Mouse (Mus musculus) limb, embryonic 14.5 days (tissue): ENCODE measurements around the gene Cplx1. TPM values are rescaled to one million over a fixed set of nuclear protein-coding genes. Genes with fewer than 3 reads are reported as not detected.

Experiments used
- ATAC-seq: fragments of 200-750 bp; cut with Nextera tagmentation; 2 replicates; pipeline ENCODE4 v1.8.0; 2017; ENCODE audit warnings: low read depth, moderate number of reproducible peaks, moderate TSS enrichment; ENCODE audit not compliant: low FRiP score
- DNase-seq: peaks from one replicate; pipeline ENCODE4 v3.0.0-alpha.2; 2015; ENCODE audit warnings: low spot score
- H3K27ac ChIP-seq: fragments of 300-500 bp; sonication (generic); replicated peaks from 2 replicates; pipeline ENCODE4 v1.5.1; 2014; ENCODE audit warnings: low read depth, mild to moderate bottlenecking, low read length, moderate library complexity, mixed read lengths
- H3K27me3 ChIP-seq: fragments of 300-500 bp; sonication (generic); 2 replicates; pipeline ENCODE4 v1.6.1; 2014; ENCODE audit warnings: low read length, mixed read lengths; ENCODE audit not compliant: control insufficient read depth, insufficient read depth
- H3K36me3 ChIP-seq: fragments of 300-500 bp; sonication (generic); 2 replicates; pipeline ENCODE4 v1.6.1; 2014; ENCODE audit warnings: mild to moderate bottlenecking, low read length, moderate library complexity, mixed read lengths; ENCODE audit not compliant: control insufficient read depth, insufficient read depth
- H3K4me1 ChIP-seq: fragments of 300-500 bp; sonication (generic); 2 replicates; pipeline ENCODE4 v1.6.1; 2014; ENCODE audit warnings: antibody characterized with exemption, low read length, mixed read lengths; ENCODE audit not compliant: control insufficient read depth, insufficient read depth
- H3K4me2 ChIP-seq: fragments of 300-500 bp; sonication (generic); replicated peaks from 2 replicates; pipeline ENCODE4 v1.6.1; 2014; ENCODE audit warnings: low read depth, mild to moderate bottlenecking, low read length, moderate library complexity; ENCODE audit not compliant: severe bottlenecking
- H3K4me3 ChIP-seq: fragments of 300-500 bp; sonication (generic); replicated peaks from 2 replicates; pipeline ENCODE4 v1.5.1; 2014; ENCODE audit warnings: low read length
- H3K9ac ChIP-seq: fragments of 300-500 bp; sonication (generic); 2 replicates; pipeline ENCODE4 v1.6.1; 2014; ENCODE audit warnings: mild to moderate bottlenecking, low read depth, low read length, moderate library complexity; ENCODE audit not compliant: severe bottlenecking
- H3K9me3 ChIP-seq: fragments of 300-500 bp; sonication (generic); 2 replicates; pipeline ENCODE4 v1.6.1; 2016; ENCODE audit warnings: low read length; ENCODE audit not compliant: control insufficient read depth
- POLR2A ChIP-seq: fragments of 200-500 bp; IDR thresholded peaks from 2 replicates; pipeline ENCODE4 v1.8.0; 2012; ENCODE audit warnings: inconsistent platforms, mild to moderate bottlenecking, moderate library complexity, borderline replicate concordance; ENCODE audit not compliant: insufficient read depth, insufficient read length; ENCODE audit errors: extremely low read depth
- WGBS: fragments of 180-500 bp; shearing (Covaris S2); extraction: QIAGEN DNeasy Blood & Tissue Kit; methylation state at CpG from one replicate; pipeline ENCODE4 v1.1.7; 2014; 5-methylcytosine and 5-hydroxymethylcytosine counted together
- polyA plus RNA-seq, 2 experiments: library from polyadenylated mRNA; depleted of rRNA in 1 of 2; stranded (reverse) in 1 of 2; unstranded in 1 of 2; fragments of >200 nt; fragmentation: Nextera tagmentation in 1 of 2; extraction: Ambion mirVana in 1 of 2; gene quantifications; 2 replicates each; pipeline versions ENCODE4 v1.2.1 to v1.2.3; 2012 to 2014

Cplx1 gene
- polyA plus RNA-seq (2012; rRNA removed) (0.18 and 0.21 TPM in 2 replicates), polyA plus RNA-seq (2014; fragmentation: Nextera tagmentation; extraction: Ambion mirVana) (0.41 and 0.67 TPM in 2 replicates)

GRCm38 (mm10) chr5:108549489-108550206 lies at the start of gene Cplx1:
Gene Cplx1, minus strand, starts transcription at chr5:108550024.
- peaks cover 6% of the 10 kb centered on the region; the same call in 1 of the 2 replicates for H3K4me1 ChIP-seq
- no peaks in the 10 kb centered on the region for H3K9me3 ChIP-seq
- DNase-seq (peak; percentile 84), ATAC-seq (peak; percentile 71)
- H3K4me3 ChIP-seq: peak within 1 kb of the TSS; percentile 31
- H3K36me3 ChIP-seq: no peaks in the 10 kb centered on the region
- H3K9ac ChIP-seq: no peak within 1 kb of the TSS
- H3K27me3 ChIP-seq: peaks cover 25% of the 10 kb centered on the region
- H3K27ac ChIP-seq: no peak within 1 kb of the TSS
- H3K4me2 ChIP-seq: peak within 1 kb of the TSS; percentile 56
- TF ChIP-seq POLR2A: no peak
- under 1% methylated on average over 54 of the region's 56 CpGs for WGBS

- Histone ChIP-seq H3K27ac (no peak overlapping the region), H3K4me2 (no peak overlapping the region), H3K27me3 (no peaks in the 10 kb centered on the region), H3K4me1 (no peaks in the 10 kb centered on the region), H3K9me3 (no peaks in the 10 kb centered on the region), H3K36me3 (peaks cover 88% of the 10 kb centered on the region), H3K4me3 (no peak overlapping the region), H3K9ac (no peak overlapping the region)
- ATAC-seq (no peak), DNase-seq (no peak)
- TF ChIP-seq POLR2A: no peak
- 85% methylated on average over 3 of the region's 3 CpGs for WGBS
Measured at GRCm38 (mm10) chr5:108581361-108581891, 31.6 kb upstream of the Cplx1 start.

GRCm38 (mm10) chr5:108573054-108573453 lies 23.2 kb upstream of the Cplx1 start:
- DNase-seq (no peak), ATAC-seq (no peak)
- 98% methylated on average over 6 of the region's 6 CpGs for WGBS
- TF ChIP-seq POLR2A: no peak
- no peak overlapping the region for H3K27ac ChIP-seq
- H3K4me2 ChIP-seq: no peak overlapping the region
- no peaks in the 10 kb centered on the region for H3K4me1 ChIP-seq
- H3K9ac ChIP-seq: no peak overlapping the region
- peaks cover 95% of the 10 kb centered on the region for H3K36me3 ChIP-seq
- no peaks in the 10 kb centered on the region for H3K9me3 ChIP-seq
- no peak overlapping the region for H3K4me3 ChIP-seq
- no peaks in the 10 kb centered on the region for H3K27me3 ChIP-seq

GRCm38 (mm10) chr5:108570991-108571390 lies 21.2 kb upstream of the Cplx1 start:
- no peak overlapping the region for H3K4me3 ChIP-seq
- peaks cover 89% of the 10 kb centered on the region for H3K36me3 ChIP-seq
- H3K9ac ChIP-seq: no peak overlapping the region
- no peaks in the 10 kb centered on the region for H3K4me1 ChIP-seq
- TF ChIP-seq POLR2A: no peak
- DNase-seq (no peak), ATAC-seq (no peak)
- no peaks in the 10 kb centered on the region for H3K9me3 ChIP-seq
- H3K4me2 ChIP-seq: no peak overlapping the region
- H3K27me3 ChIP-seq: no peaks in the 10 kb centered on the region
- H3K27ac ChIP-seq: no peak overlapping the region
- 80% methylated on average over 1 of the region's 1 CpGs for WGBS

- Histone ChIP-seq H3K4me3 (no peak overlapping the region), H3K36me3 (peaks cover 55% of the 10 kb centered on the region), H3K9ac (no peak overlapping the region), H3K27ac (no peak overlapping the region), H3K9me3 (no peaks in the 10 kb centered on the region), H3K4me2 (no peak overlapping the region), H3K4me1 (no peaks in the 10 kb centered on the region), H3K27me3 (no peaks in the 10 kb centered on the region)
- 83% methylated on average over 2 of the region's 2 CpGs for WGBS
- ATAC-seq (no peak), DNase-seq (no peak)
- TF ChIP-seq POLR2A: no peak
Measured at GRCm38 (mm10) chr5:108567104-108567503, 17.3 kb upstream of the Cplx1 start.
